Mouse (Mus musculus) gastrocnemius, adult 8-10 months (tissue): Measurements from ENCODE around the gene Prune1. TPM values are rescaled to one million over a fixed set of nuclear protein-coding genes. Genes with fewer than 3 reads are reported as not detected.

ENCODE experiments used
- DNase-seq, 2 experiments: peaks; one replicate each; pipeline ENCODE4 v3.0.0; 2022; ENCODE audit warnings: low spot score in 2 of 2
- total RNA-seq, 4 experiments: library from RNA; stranded (reverse); gene quantifications; 2 replicates each; pipeline ENCODE4 v1.2.4; 2022

The Prune1 gene
- total RNA-seq, 4 experiments from 2014 or later = 47.7 to 58.8 (median 53.5) TPM

DNA sequence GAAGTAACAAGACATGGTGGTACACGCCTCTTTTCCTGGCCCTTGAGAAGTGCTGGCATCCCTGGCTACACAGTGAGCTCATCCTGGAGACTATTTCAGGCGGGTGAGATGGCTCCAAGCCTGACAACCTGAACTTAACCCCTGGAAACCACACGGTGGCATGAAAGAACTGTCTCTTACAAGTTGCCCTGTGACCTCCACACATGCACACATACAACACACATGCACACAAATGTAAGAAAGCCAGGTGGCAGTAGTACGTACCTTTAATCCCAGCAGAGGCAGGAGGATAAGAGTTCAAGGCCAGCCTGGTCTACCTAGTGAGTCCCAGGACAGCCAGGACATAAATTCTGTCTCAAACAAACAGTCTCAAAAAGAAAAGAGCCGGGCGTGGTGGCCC is 42.9 kb downstream of the Prune1 start:
- no peak for DNase-seq

DNA sequence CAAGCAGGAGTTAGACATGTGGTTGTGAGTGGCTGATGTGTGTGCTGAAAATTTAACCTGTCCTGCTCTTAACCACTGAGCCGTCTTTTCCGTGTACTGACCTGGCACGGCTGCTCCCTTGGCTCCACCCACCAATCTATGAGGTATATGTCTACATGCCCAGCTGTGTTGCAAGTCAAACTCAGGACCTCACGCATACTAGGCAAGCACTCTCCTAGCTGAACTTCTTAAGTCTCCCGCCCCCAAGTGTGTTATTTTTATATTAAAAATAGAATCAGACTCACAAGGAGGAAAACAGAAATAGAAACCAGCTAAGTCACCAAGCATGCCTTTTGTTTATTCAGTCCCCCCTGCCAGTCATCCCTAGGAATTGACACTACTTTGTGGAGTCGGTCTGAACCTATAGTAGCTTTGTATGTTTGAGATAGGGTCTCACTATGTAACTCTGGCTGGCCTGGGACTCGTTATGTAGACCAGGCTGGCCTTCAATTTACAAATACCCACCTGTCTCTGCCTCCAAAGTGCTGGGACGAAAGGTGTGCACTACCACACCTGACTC is 44.3 kb downstream of the Prune1 start:
- no peak for DNase-seq

- DNase-seq = no peak
Observed at GRCm38 (mm10) chr3:95235386-95236301, 46.2 kb downstream of the Prune1 start.

DNA sequence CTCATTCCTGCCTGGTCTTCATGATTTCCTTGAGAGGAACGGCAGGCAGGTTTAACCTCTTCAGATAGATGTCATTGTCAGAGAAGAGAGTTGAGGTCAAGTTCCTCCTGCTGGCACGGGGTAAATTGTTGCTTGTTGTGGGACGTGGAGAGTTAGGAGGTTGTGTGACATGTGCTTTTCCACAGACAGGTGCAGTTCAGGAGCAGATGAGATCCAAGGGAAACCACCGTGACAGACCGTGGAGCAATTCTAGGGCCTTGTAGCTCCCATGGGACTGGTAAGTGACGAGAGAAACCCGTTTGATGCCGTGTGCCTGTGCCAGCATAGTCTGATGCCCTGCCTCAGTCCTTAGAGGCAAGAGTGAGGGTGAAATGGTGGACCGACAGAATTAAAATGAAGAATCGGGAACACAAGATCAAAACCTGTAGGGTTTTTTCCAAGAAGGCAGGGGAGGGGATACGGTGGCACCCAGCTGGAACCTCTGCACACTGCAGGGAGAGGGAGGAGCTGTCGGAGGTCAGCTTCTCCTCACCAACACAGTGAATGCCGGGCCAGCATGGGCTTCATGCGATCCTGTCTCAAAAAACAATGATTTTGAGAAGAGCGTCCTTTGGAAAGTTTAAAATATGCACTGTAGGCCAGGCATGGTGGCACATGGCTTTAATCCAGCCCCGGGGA is 48.4 kb downstream of the Prune1 start:
- DNase-seq = no peak

DNA sequence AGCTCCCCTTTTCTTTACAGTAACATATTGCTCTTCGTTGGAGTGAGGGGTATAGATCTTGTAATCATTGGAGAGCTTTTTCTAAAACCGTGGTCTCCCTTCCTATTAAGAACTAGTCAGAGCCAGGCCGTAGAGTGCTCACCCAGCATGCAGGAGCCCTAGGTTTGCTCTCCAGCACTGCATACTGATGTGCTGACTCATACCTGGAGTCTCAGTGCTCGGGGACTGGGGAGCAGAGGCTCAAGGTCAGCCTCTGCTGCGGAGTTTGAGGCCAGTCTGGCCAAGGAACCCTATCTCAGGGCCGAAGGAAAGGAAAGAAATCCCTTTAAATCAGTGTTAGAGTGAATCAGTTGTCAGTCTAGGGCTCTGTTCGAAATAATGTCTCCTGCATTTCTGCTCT is 49.1 kb downstream of the Prune1 start:
- no peak for DNase-seq

DNA sequence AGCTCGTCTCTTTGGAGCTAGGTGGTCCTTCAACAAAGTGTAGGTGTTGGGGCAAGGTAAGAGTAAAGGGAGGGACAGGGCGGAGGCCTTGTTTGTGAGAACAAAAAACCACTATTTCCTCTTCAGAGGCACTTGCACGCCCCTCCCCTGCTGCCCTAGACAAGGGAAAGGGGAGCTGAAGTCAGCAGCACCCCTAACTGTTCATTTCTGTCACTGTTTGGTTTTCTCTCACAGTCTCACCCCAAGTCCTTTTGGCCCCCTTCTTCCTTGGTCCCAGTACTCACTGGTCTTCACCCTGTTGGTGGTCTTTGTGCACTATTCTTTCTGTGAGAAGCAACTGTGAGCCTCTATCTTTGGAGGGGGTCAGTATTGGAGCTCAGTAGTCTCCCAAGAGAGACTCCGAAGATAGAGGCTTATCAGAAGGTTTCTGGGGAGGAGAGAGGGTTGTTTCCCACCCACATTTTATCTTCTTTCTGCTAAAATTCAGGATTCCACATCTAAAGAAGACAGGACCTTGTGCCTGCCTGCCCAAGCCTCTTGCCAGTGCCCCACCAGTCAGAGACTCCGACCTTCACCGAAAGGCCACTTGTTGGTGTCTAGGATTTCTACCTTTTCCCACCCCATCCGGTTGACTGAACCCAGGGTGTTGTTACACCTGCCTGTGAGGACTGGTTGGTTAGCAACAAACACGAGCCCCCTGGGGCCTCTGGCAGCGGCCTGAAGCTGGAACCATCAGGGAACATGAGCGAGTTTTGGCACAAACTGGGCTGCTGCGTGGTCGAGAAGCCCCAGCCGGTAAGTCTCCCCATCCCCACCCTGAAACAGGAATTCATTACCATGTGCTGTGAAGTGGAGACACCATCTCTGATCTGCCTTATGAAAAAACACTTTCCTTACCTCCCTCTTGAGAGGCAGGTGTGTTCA is 50.3 kb downstream of the Prune1 start, which contains the start of gene Mllt11:
Mllt11 (minus strand) TSS at position 874 of the 924 bp plus-strand sequence.
- DNase-seq = no peak

DNA sequence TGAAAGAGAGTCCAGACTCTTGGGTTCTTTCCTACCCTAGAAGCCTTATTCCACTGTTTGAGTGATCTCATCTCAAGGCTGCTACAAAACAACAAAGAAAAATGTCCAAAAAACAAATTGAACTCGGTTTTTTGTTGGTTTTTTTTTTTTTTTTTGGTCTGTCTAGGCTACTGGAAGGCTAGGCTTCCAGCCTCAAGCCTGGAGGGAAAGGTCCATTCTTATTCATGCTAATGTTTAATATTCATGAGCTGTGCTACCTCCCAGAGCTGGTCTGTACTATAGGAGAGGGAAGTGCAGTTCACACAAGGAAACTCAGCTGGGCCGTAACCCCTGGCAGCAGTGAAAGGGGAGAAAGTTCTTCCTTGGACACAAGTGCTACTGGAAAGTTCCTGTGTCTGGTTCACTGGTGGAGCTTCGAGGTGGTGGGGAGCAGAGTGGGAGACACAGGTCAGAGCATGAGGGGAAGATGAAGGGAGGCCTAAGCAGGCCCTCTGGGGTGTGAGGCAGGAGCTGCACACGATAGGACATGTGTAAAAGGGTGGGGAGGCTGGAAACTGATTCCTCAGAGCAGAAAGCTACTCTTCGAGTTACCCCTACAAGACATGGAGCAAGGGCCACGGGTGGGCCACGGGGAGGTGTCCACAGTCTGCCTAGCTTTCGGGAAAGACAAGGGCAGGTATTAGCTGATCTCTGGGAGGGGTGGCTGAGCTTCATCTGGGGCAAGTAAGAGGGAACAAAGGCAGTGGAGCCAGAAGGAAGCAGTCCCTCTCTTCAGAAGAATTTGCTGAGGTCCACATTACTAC is 51.2 kb downstream of the Prune1 start:
- no peak for DNase-seq

DNA sequence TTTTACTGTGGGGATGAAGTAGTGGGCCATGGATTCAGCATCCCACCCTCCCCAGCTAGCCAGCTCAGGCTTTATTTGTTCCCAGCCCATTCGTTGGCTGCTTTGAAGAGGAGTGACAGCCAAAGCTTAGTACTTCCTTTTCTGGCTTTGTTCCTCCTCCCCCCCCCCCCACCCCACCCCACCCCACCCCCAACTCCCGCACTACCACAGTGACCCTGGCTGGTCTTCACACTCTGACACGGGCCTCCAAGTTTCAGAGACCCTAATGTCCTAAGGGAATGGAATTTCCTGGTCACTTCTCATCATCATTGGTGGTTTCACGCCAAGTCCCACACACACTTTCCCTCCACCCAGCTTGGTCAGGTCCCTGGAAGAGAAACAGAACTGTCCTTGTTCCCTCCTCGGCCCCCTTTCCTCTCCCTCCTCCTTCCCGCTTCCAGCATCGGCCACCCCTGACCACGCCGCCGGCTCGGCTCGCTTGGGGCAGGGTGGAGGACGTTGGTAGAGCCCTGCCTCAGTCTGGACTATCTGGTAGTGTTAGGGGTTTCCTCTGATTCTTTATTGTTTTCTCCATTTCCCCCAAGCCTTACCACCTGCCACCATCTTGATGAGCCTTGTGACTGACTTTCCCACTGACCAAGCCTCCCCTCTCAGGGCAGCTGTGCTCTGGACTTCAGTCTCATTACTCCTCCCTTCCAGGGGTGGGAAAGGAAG is 51.9 kb downstream of the Prune1 start:
- no peak for DNase-seq

DNA sequence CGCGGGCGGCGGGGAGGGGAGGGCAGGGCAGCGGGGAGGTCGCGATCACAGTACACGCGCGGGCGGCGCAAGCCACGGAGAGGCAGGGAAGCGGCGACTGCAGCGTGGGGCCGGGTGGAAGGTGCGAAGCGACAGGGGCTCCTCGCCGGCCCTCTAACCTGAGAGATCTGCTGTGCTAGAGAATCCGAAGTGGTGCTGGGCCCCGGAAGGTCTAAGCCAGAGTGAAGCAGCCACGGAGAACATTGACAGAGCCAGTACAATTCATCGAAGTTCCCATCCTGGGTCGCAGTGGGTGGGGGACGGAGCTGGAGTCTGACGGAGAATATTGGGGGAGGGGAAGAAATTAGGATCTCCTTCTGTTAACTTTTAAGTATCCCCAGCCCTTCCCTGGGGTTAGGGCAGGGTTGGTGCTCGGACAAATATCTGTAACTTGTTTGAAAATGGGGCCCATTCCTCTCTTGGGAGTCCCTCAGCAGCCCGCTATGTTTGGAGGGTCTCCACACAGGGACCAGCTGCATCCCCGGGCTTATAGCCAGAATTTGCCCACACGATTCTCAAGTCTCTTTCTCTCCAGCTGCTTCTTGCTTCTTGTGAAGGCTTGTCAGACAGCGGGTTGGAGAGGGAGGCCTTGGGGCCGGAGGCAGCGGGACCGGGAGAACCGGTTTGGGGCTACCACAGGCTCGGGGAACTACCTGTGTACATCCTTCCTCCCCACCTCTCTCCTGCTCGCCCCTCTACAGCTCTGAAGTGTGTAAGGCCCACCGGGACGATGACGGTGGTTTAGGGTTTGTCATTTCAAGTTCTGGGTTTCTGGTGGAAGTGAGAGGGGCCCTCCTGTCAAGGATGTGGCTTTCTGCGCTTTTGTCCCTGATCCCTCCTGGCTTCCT is 52.7 kb downstream of the Prune1 start:
- DNase-seq = no peak

GRCm38 (mm10) chr3:95228148-95228893 is 53.6 kb downstream of the Prune1 start, which contains the start of gene Cdc42se1:
Cdc42se1 (plus strand) TSS chr3:95228732.
- peak; percentile 71 to 81 for DNase-seq

- DNase-seq = no peak
Observed at GRCm38 (mm10) chr3:95227214-95227613, 54.7 kb downstream of the Prune1 start.

- no peak for DNase-seq
Observed at GRCm38 (mm10) chr3:95224295-95224694, 57.6 kb downstream of the Prune1 start.

GRCm38 (mm10) chr3:95223041-95223440 is 58.8 kb downstream of the Prune1 start:
- no peak for DNase-seq

GRCm38 (mm10) chr3:95218466-95219137 is 63.3 kb downstream of the Prune1 start:
- no peak for DNase-seq

DNA sequence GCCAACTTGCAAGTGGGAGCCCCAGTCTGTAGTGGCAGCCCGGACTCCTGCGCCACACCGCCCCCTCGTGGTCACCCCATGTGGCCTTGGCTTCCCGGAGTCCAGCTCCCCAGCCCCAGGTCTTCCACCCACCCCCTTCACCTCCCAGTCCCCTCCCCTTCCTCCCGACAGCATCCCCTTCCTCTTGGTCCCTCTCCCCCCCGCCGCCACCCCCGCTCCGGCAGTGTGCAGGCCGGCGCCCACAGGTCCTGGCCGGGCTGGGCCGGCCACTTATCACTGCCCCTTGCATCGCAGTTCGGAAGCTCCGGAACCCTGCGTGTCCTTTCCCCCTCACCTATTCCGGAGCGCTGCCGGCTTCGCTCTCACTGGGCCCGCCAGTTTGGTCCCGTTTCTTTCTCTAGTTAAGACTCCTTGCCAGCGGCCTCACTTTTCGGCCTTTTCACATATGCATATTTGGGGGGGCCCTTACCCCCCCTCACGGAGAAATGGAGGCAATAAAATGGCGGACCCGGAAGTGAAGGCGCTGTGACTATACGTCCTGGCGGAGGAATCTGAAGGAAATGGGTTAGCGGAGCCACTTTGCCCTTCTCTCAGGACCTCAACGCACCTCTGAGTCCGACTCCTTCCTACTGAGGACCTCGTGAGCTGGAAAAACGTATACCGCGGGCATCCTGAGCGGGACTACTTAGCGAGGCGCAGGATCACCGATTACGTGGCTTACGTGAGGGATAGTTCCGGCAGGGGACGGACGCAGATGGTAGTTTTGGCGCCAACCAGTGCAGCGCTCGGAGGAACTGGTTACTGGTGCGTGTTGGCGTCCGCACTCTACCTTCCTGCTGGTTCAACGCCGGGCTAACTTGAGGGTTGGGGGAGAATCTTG is 64.4 kb downstream of the Prune1 start, which contains the start of gene Gabpb2:
Gabpb2 (minus strand) TSS at position 662 of the 880 bp plus-strand sequence.
- DNase-seq = peak; percentile 94

DNA sequence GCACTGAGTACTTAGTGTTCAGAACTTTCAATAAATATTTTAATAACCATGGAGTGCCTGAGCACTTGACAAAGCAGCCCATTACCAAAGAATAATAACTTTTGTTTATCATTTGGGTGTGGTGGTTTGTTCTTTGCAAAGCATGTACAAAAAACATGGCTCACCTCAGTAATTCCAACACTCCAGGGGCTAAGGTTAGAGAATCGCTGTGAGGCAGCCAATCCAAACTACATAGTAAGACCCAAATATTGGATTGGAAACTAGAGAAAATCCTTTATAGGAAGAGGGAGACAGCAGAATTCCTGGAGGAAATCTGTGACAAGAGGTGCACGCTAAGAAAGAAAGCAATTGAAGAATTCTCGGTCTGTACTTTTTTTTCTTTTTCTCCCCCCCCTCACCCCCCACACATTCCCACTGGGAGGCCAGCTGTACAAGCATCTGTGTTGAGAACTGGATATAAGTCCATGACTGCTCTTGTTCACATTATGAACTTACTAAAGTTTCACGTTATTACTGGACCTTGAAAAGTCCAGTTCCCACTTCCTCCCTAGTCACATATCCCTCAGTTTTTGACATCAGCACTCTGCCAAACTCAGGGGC is 65.1 kb downstream of the Prune1 start:
- no peak for DNase-seq
